Mouse (Mus musculus): ENCODE data around the gene Dach1.

The Dach1 gene

GRCm38 (mm10) chr14:98108764-98109163, 60.8 kb downstream of the Dach1 start:
- DNase-seq = no peak

DNA sequence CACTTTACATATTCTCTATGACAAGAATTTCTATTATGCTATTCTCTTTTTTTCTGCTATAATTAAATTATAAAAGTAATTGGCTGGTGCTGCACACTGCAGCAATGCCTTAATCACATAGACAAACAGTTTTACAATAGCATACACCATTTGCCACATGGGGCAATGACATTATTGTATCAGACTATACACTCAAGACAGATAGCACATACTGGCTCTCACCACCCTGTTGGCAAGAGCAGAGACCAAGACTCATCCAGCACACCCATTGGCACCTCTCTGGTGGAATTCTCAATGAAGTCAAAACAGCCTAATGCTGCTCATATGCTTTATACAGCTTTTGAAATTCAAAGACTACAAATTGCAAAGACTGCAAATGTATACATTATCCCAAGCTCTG, 63.4 kb downstream of the Dach1 start:
- no peak for DNase-seq

DNA sequence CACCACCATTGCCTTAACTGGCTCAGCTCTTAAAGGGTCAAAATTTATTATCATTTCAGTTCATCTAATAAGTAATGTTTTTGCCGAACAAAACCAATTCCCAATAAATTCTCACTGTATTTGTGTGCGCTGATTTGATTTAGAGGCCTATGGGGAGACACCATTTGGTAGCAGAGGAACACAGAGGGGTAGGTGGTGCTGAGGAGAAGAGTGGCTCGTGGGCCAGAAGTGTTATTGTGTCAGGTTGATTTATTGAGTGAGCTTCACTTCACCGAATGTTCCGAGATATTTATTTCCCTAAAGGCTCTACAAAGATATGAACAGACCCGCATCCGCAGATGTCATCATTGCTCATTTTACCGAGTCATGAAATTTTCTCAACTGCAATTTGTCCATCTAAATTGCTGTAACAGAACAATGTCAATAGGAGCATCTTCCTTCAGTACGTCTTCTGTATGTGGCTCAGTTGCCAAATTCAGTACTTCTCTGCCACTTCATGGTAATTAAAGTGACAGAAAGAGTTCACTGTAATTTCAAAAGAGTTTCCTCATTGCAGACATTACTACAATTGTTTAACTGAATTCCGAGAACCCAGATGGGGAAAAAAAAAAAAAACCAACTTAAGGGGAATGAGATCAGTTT, 65.1 kb downstream of the Dach1 start:
- DNase-seq = no peak

GRCm38 (mm10) chr14:98095229-98095628, 74.3 kb downstream of the Dach1 start:
- DNase-seq = no peak

DNA sequence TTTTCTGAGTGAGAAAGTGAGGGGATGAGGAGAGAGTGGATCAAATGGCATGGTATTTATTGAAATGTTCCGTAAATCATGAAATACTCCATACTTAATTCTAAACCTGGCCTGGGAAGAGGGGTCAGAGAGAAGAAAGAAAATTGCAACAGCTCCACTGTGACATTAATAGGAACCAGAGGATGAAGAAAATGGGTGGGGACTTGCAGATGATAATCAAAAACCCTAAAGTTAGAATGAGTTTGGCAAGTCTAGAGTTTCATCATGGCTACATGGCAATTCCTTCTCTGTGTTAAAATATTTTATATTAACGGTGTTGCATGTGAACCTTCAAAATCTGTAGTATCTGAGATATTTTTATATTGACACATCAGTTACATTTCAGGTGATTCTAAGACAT, 80.3 kb downstream of the Dach1 start:
- DNase-seq = no peak

DNA sequence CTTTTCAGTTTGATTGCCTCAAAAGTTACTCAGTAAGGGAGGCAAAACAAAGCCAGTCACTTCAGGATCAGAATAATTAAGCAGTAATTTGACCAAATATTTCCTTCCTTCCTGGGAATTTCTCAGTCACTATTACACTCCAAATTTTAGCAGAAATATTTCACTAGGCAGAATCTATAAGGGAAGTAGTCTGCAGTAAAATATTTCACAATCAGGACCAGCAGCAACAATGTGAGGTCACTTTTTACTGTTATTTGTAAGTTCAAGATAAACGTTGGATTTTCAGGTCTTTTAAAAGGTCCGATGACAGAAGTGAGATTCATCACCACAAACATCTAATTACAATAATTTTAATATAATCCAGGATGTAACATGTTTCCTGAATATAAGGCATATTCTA, 82.2 kb downstream of the Dach1 start:
- no peak for DNase-seq

- no peak for DNase-seq
Observed at GRCm38 (mm10) chr14:98086794-98087193, 82.8 kb downstream of the Dach1 start.

- no peak for DNase-seq
Observed at GRCm38 (mm10) chr14:98085141-98085540, 84.4 kb downstream of the Dach1 start.

- DNase-seq = no peak
Observed at GRCm38 (mm10) chr14:98084720-98085119, 84.8 kb downstream of the Dach1 start.

GRCm38 (mm10) chr14:98083419-98083818, 86.1 kb downstream of the Dach1 start:
- DNase-seq = no peak

GRCm38 (mm10) chr14:98080014-98080413, 89.6 kb downstream of the Dach1 start:
- DNase-seq = no peak

GRCm38 (mm10) chr14:98077996-98078395, 91.6 kb downstream of the Dach1 start:
- DNase-seq = no peak

- DNase-seq = no peak
Observed at GRCm38 (mm10) chr14:98073421-98074080, 96.0 kb downstream of the Dach1 start.

DNA sequence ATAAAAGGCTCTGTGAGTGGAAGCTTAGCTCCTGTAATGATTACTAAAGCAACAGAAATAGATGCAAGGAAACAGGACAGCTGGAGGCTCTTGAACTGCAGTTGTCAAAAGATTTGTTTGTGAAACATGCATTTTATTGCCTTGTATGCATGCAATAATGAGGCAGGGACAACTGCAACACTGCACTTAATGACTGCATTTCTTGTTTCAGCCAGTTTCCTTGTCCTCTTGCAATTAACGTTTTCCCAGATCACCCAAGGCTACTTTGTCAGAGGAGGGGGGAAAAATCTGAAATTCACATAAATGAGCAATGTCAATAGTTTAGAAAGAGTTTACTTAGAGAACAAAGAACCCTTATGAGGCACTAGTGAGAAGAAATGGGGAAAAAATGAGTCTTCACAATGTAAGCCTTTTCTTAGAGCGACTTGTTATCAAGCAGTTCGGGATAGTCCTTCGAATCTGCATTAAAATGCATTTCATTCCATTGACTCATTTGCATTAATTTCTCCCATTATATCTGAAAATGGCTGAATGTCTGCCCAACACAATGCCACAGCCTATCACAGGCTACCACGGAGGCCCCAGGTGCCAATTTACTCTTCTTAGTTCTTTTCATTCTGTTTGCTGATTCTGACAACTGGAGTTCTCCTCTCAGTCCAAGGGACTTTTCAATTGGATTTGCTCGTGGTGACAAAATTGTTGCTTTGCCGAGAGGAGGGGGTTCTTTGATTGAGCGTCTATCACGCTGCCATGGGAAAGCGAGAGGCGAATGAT, 96.7 kb downstream of the Dach1 start:
- no peak for DNase-seq

GRCm38 (mm10) chr14:98071877-98072276, 97.7 kb downstream of the Dach1 start:
- DNase-seq = no peak

GRCm38 (mm10) chr14:98067273-98067905, 102.2 kb downstream of the Dach1 start:
- no peak for DNase-seq

DNA sequence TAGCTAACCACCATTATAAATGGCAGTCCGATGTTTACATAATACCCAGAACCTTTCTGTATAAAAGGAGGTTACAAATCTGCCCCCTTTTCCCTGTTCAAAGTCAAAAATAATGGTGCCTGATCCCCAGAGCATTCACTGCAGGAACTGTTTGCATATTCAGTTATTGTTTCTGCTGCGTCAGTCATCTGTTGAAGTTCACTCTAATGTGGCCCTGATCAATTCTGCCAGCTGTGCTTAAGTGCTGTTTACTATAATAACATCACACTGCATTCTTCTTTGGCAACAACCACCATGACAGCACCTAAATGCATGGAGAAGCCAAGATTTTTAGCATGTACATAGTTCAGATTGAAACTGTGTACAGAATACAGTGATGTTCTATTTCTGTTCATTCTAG, 105.4 kb downstream of the Dach1 start:
- DNase-seq = no peak

DNA sequence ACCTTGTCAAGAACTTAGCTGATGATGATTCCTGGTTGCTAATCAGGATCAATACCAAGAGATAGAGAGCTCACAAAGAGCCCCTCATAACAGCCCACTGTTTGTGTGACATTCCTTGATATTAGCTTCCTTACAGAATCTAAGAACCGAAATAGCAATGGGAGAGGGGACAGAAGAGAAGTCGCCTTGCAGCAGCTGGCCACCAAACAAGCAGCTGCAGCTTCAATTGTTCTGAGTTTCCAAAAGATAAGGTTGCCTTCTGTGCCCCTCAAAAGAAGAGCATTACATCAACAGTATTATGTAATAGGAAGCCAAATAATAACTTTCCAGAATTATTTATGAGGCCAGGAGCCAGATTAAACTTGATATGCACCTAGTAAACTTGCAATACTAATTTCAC, 120.2 kb downstream of the Dach1 start:
- DNase-seq = no peak

- no peak for DNase-seq
Observed at GRCm38 (mm10) chr14:98048403-98048802, 121.2 kb downstream of the Dach1 start.

DNA sequence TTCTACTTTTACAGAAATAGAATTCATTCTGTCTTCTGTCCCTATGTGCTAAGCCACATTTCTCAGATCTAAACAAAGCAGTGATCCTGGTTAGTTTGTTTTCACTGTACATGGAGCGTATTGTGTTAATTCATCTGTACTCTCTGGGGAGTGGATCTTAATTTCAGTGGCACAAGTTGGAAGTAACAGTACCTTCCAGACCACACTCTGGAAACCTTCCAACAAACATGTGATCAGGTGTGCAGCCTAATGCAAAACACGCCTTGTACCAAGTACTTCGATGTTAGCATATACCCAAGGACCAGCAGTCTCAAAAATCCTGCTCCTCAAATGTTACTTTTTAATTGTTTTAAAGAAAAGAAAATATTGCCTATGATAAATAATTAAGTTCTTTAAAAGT, 121.9 kb downstream of the Dach1 start:
- no peak for DNase-seq

GRCm38 (mm10) chr14:98046960-98047359, 122.6 kb downstream of the Dach1 start:
- DNase-seq = no peak

GRCm38 (mm10) chr14:98038524-98038923, 131.0 kb downstream of the Dach1 start:
- DNase-seq = no peak

GRCm38 (mm10) chr14:98037175-98037574, 132.4 kb downstream of the Dach1 start:
- no peak for DNase-seq

GRCm38 (mm10) chr14:98035261-98035660, 134.3 kb downstream of the Dach1 start:
- DNase-seq = no peak
